Mouse (Mus musculus): ENCODE measurements around the gene Gm20708.

GRCm38 (mm10) chr11:117880336-117880976 lies 71.0 kb downstream of the Gm20708 start:
- TF ChIP-seq GATA1 (IDR thresholded peaks at IDR 0.05; ENCODE audit: low read length): no peak
- TF ChIP-seq TAL1 (IDR thresholded peaks at IDR 0.05; ENCODE audit: low read length): no peak
